Mouse (Mus musculus) testis, adult 2 months (tissue): ENCODE results near the gene Cntn5. TPM values are rescaled to one million over a fixed set of nuclear protein-coding genes. Genes with fewer than 3 reads are reported as not detected.
A peak's percentile ranks its signal among the peaks of the same experiment; 100 is the strongest.

Source experiments
- H3K27ac ChIP-seq: fragments of 200-500 bp; 2 replicates; pipeline ENCODE4 v1.5.1; 2012; ENCODE audit warnings: low read depth, low read length; ENCODE audit not compliant: control insufficient read depth, insufficient read depth
- H3K27me3 ChIP-seq: fragments of 200-500 bp; 2 replicates; pipeline ENCODE4 v1.6.1; 2012; ENCODE audit warnings: mild to moderate bottlenecking, low read length, moderate library complexity; ENCODE audit not compliant: control insufficient read depth, insufficient read depth
- H3K36me3 ChIP-seq: fragments of 200-500 bp; 2 replicates; pipeline ENCODE4 v1.6.1; 2012; ENCODE audit warnings: mild to moderate bottlenecking, low read length; ENCODE audit not compliant: control insufficient read depth, insufficient read depth
- H3K4me1 ChIP-seq: fragments of 200-500 bp; 2 replicates; pipeline ENCODE4 v1.6.1; 2012; ENCODE audit warnings: low read length; ENCODE audit not compliant: control insufficient read depth, insufficient read depth
- H3K4me3 ChIP-seq: fragments of 200-500 bp; 2 replicates; pipeline ENCODE4 v1.5.1; 2012; ENCODE audit warnings: low read depth, mild to moderate bottlenecking, low read length, moderate library complexity, mixed read lengths; ENCODE audit not compliant: control insufficient read depth
- CTCF ChIP-seq: fragments of 200-500 bp; IDR thresholded peaks from 2 replicates; pipeline ENCODE4 v1.5.1; 2012; ENCODE audit warnings: low read depth, mild to moderate bottlenecking, inconsistent platforms, low read length, moderate library complexity; ENCODE audit not compliant: control insufficient read depth, insufficient read depth, insufficient replicate concordance
- POLR2A ChIP-seq: fragments of 200-500 bp; IDR thresholded peaks from 2 replicates; pipeline ENCODE4 v1.6.1; 2012; ENCODE audit warnings: low read depth, mild to moderate bottlenecking, inconsistent platforms, low read length, moderate library complexity; ENCODE audit not compliant: control insufficient read depth
- polyA plus RNA-seq: library from polyadenylated mRNA; depleted of rRNA; stranded (reverse); fragments of >200 nt; gene quantifications from 2 replicates; pipeline ENCODE4 v1.2.3, GENCODE M21; 2012

The Cntn5 gene
- polyA plus RNA-seq, 1 experiment, result 0.53 TPM

- no peak for TF ChIP-seq POLR2A
- no peak for TF ChIP-seq CTCF
- no peaks in the 10 kb centered on the region for H3K4me1 ChIP-seq
- H3K4me3 ChIP-seq, result no peak overlapping the region
- no peak overlapping the region for H3K27ac ChIP-seq
- H3K36me3 ChIP-seq, result no peaks in the 10 kb centered on the region
- no peaks in the 10 kb centered on the region for H3K27me3 ChIP-seq
Measured at GRCm38 (mm10) chr9:10366246-10366955, 538.2 kb downstream of the Cntn5 start.

- H3K36me3 ChIP-seq, result no peaks in the 10 kb centered on the region
- H3K4me1 ChIP-seq, result peaks cover 2% of the 10 kb centered on the region; the same call in 1 of the 2 replicates
- no peak overlapping the region for H3K4me3 ChIP-seq
- TF ChIP-seq CTCF (no peak), POLR2A (no peak)
- H3K27ac ChIP-seq, result no peak overlapping the region
- H3K27me3 ChIP-seq, result no peaks in the 10 kb centered on the region
Measured at GRCm38 (mm10) chr9:10350909-10351655, 553.5 kb downstream of the Cntn5 start.

GRCm38 (mm10) chr9:10348741-10349140, 555.8 kb downstream of the Cntn5 start:
- no peaks in the 10 kb centered on the region for H3K36me3 ChIP-seq
- peaks cover 2% of the 10 kb centered on the region; the same call in 1 of the 2 replicates for H3K4me1 ChIP-seq
- H3K27ac ChIP-seq, result no peak overlapping the region
- no peaks in the 10 kb centered on the region for H3K27me3 ChIP-seq
- TF ChIP-seq CTCF (peak; percentile 94; the same call in 1 of the 2 replicates), POLR2A (no peak)
- no peak overlapping the region for H3K4me3 ChIP-seq

- no peak overlapping the region for H3K4me3 ChIP-seq
- no peak overlapping the region for H3K27ac ChIP-seq
- no peak for TF ChIP-seq POLR2A
- TF ChIP-seq CTCF, result no peak
- no peaks in the 10 kb centered on the region for H3K27me3 ChIP-seq
- H3K4me1 ChIP-seq, result peaks cover 2% of the 10 kb centered on the region; the same call in 1 of the 2 replicates
- no peaks in the 10 kb centered on the region for H3K36me3 ChIP-seq
Measured at GRCm38 (mm10) chr9:10348222-10348621, 556.4 kb downstream of the Cntn5 start.

- TF ChIP-seq CTCF (no peak), POLR2A (no peak)
- Histone ChIP-seq H3K4me1 (no peaks in the 10 kb centered on the region), H3K4me3 (no peak overlapping the region), H3K27me3 (no peaks in the 10 kb centered on the region), H3K27ac (no peak overlapping the region), H3K36me3 (no peaks in the 10 kb centered on the region)
Measured at GRCm38 (mm10) chr9:10340751-10341150, 563.8 kb downstream of the Cntn5 start.

- TF ChIP-seq CTCF (no peak), POLR2A (no peak)
- H3K4me3 ChIP-seq, result no peak overlapping the region
- no peaks in the 10 kb centered on the region for H3K4me1 ChIP-seq
- H3K27ac ChIP-seq, result no peak overlapping the region
- no peaks in the 10 kb centered on the region for H3K36me3 ChIP-seq
- H3K27me3 ChIP-seq, result no peaks in the 10 kb centered on the region
Measured at GRCm38 (mm10) chr9:10339716-10340115, 564.9 kb downstream of the Cntn5 start.

- Histone ChIP-seq H3K27me3 (no peaks in the 10 kb centered on the region), H3K4me1 (no peaks in the 10 kb centered on the region), H3K36me3 (no peaks in the 10 kb centered on the region), H3K27ac (no peak overlapping the region), H3K4me3 (no peak overlapping the region)
- TF ChIP-seq CTCF (peak; percentile 4; the same call in 1 of the 2 replicates), POLR2A (no peak)
Measured at GRCm38 (mm10) chr9:10324697-10325368, 579.7 kb downstream of the Cntn5 start.
